Mouse (Mus musculus) cortical plate, adult 2 months (tissue): ENCODE results near the gene Fam98b.

Source experiments
- CTCF ChIP-seq: fragments of 200-500 bp; IDR thresholded peaks from 2 replicates; pipeline ENCODE4 v1.5.1; 2011; ENCODE audit warnings: mild to moderate bottlenecking, control low read depth, low read length; ENCODE audit not compliant: insufficient read depth; ENCODE audit errors: extremely low read depth
- POLR2A ChIP-seq: fragments of 200-500 bp; IDR thresholded peaks from 2 replicates; pipeline ENCODE4 v1.6.1; 2011; ENCODE audit warnings: mild to moderate bottlenecking, low read length, control low read depth; ENCODE audit not compliant: insufficient read depth; ENCODE audit errors: extremely low read depth

- TF ChIP-seq CTCF (no peak), POLR2A (no peak)
These were observed 44.5 kb upstream of the Fam98b start for GRCm38 (mm10) chr2:117205066-117205465.
